Mouse (Mus musculus): Measurements from ENCODE around the gene Ubr2.

Ubr2 gene

GRCm38 (mm10) chr17:46884766-46885165 lies 125.6 kb downstream of the Ubr2 start:
- no peak for DNase-seq (ENCODE audit: low read depth in 1 of 2, low spot score in 2 of 2)

GRCm38 (mm10) chr17:46883107-46883506 lies 127.2 kb downstream of the Ubr2 start:
- DNase-seq (ENCODE audit: low read depth in 1 of 2, low spot score in 2 of 2), result no peak

GRCm38 (mm10) chr17:46881728-46882127 lies 128.6 kb downstream of the Ubr2 start:
- no peak for DNase-seq (ENCODE audit: low read depth in 1 of 2, low spot score in 2 of 2)

GRCm38 (mm10) chr17:46880322-46880721 lies 130.0 kb downstream of the Ubr2 start:
- DNase-seq (ENCODE audit: low read depth in 1 of 2, low spot score in 2 of 2), result no peak

GRCm38 (mm10) chr17:46879841-46880311 lies 130.5 kb downstream of the Ubr2 start:
- no peak for DNase-seq (ENCODE audit: low read depth in 1 of 2, low spot score in 2 of 2)

Measured in monocyte, adult 2 months (primary cell).